Mouse (Mus musculus) liver, postnatal 0 days (tissue): ENCODE measurements at regions not wholly inside any gene's neighbourhood (a gene's known extent, or its start where the extent isn't known, plus 50 kb on each side); places are given as distances from the start of the nearest gene placed in this dataset.

Experiments used
- CTCF ChIP-seq: sonication (generic); IDR thresholded peaks from 2 replicates; pipeline ENCODE4 v1.5.1; 2016; ENCODE audit warnings: antibody characterized with exemption, low read depth
- EP300 ChIP-seq: IDR thresholded peaks from 2 replicates; pipeline ENCODE4 v1.6.1; 2016; ENCODE audit warnings: antibody characterized with exemption, low read depth, mild to moderate bottlenecking

GRCm38 (mm10) chr6:53207361-53207760 is 79.7 kb upstream of the Creb5 start:
- TF ChIP-seq CTCF (no peak), EP300 (no peak)
